Mouse (Mus musculus): Measurements from ENCODE around the gene Dpp6. TPM values are rescaled to one million over a fixed set of nuclear protein-coding genes. Genes with fewer than 3 reads are reported as not detected.

The Dpp6 gene
- total RNA-seq, 2 experiments from 2014 or later: not detected

GRCm38 (mm10) chr5:27604132-27604531 lies 787.1 kb downstream of the Dpp6 start:
- no peak for ATAC-seq (replicated peaks; ENCODE audit: low FRiP score, poor library complexity, severe bottlenecking)

DNA sequence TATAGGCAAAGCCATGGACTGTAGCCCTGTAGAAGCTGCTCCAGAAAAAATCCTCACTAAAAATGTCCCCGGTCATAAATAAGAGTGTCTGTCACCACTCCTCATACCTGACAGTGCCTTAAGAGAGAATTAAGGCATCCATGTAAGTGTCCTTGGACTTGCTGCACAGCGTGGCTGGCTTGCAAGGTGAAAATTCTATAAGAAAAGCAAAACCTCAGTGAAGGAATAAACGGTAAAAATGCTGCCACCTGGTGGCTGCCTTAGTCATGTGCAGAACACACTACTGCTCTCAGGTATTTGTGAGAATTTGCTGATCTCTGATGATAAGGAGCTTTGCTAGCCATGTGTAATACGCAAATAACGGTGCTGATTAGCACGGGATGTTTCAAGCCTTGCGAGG lies 798.8 kb downstream of the Dpp6 start:
- no peak for ATAC-seq (replicated peaks; ENCODE audit: low FRiP score, poor library complexity, severe bottlenecking)

DNA sequence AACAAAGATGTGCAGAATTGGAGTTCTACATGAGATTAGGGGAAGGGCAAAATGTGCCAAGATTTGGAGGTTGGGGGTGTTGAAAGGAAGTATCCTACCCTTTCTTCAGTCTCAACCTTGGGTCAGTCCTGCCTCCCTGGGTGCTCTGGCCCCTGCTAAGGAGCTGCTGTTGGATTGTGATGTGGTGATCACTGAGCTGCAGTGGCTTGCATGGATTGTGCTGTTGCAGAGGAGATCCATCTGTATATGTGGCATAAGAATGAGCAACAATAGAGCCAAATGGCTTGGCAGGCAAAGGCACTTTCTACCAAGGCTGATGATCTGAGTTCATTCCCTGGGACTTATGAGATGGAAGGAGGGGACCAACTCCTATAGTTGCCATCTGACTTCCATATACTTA lies 804.8 kb downstream of the Dpp6 start:
- no peak for ATAC-seq (replicated peaks; ENCODE audit: low FRiP score, poor library complexity, severe bottlenecking)

- no peak for ATAC-seq (replicated peaks; ENCODE audit: low FRiP score, poor library complexity, severe bottlenecking)
Measured at GRCm38 (mm10) chr5:27623876-27624275, 806.9 kb downstream of the Dpp6 start.

DNA sequence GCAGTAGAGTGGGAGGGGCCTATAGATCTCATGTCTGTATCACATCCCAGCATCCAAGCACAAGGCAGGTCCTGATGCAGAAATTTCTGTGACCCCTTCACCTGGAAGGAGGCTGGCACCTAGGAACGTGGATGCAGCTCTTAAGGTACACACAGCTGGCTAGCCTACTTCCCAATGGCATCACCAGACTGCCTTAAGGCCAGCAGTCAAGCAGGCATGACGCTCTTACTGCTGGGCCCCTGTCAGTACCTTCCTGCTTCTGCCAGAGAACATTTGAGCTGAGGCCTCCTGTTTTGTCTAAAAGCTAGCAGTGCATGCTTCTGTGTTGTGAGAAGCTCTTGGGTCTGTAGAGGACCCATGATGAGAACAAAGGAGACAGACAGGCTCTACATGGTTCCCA lies 815.1 kb downstream of the Dpp6 start:
- ATAC-seq (replicated peaks; ENCODE audit: low FRiP score, poor library complexity, severe bottlenecking): no peak

DNA sequence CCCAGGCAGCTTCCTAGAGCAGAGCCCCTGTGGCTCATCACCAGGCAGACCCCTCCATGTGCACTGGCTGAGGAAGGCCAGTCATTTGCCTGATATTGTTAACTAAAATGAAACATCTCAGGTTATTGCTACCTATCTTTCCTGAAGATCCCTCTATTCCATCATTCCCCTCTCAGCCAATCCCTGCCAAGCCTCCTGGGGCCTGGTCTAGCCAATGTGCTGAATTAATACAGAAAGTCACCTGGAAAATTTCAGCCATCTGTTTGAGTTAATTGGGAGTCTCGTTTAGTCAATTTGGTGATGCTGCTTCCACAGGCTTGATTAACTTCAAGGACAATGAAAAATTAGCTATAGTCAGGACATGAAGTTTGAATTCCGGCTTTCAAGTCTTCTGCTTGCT lies 818.9 kb downstream of the Dpp6 start:
- ATAC-seq (replicated peaks; ENCODE audit: low FRiP score, poor library complexity, severe bottlenecking): no peak

- ATAC-seq (replicated peaks; ENCODE audit: low FRiP score, poor library complexity, severe bottlenecking): no peak
Measured at GRCm38 (mm10) chr5:27641876-27642275, 824.9 kb downstream of the Dpp6 start.

DNA sequence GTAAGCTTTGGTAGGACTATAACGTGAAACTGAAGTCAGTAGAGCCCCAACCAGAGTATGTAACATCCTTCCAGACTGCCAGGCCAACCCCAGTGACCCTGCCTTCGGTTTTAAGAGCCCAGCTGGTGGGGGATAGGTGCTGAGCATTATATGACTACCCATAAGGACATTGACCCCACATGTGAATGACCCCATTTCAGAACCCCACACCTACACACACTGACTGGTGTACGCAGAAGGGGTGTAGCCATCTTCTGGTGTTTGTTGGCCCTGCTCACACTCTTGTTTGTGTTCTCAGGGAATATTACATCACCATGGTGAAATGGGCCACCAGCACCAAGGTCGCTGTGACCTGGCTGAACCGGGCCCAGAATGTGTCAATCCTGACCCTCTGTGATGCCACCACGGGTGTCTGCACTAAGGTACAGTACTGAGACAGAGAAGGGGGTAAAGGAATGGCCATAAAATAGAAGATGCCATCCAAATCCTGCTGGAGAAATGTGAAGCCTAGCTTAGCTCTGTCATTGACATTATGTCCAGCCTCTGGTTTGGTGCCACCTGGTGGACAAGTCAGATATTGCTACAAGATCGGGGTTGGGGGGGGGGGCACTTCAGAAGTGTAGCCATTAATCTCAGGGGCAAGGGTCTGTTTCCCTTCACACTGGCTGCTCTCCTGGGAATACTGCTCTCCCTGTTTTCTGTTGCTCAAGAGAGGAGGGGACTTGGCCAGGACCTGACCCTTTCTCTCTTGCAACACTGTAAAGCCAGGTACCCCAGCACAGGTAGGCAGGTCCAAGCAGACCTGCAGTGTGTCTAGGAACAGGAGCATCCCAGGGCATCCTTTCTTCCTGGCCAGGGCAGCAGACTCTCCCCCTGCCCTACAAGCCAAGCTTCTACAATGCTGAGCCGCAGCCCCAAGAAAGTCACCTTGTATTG lies 835.1 kb downstream of the Dpp6 start:
- ATAC-seq (replicated peaks; ENCODE audit: low FRiP score, poor library complexity, severe bottlenecking): 0 out of 2 replicates have a peak, but pooled peaks have one; percentile 56

GRCm38 (mm10) chr5:27656101-27656500 lies 839.1 kb downstream of the Dpp6 start:
- no peak for ATAC-seq (replicated peaks; ENCODE audit: low FRiP score, poor library complexity, severe bottlenecking)

DNA sequence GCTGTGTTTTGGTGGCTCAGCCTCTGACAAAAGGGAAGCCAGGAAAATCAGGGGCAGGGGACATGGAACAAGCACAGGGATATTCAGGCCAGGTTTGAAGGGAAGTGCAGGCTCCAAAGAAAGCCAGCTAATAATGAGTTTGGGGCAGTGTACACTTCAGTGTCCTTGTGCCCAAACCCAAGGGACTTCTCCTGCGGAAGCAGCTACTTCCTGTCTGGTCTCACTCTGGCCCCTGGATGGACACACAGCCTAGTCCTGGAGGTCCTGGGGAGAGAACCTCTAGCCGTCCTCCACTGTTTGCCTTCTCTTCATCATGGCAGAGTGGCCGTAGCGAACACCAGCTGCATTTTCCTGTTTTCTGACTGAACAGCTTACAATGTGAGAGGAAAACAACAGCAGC lies 840.7 kb downstream of the Dpp6 start:
- ATAC-seq (replicated peaks; ENCODE audit: low FRiP score, poor library complexity, severe bottlenecking): no peak

- no peak for ATAC-seq (replicated peaks; ENCODE audit: low FRiP score, poor library complexity, severe bottlenecking)
Measured at GRCm38 (mm10) chr5:27658165-27658564, 841.2 kb downstream of the Dpp6 start.

- ATAC-seq (replicated peaks; ENCODE audit: low FRiP score, poor library complexity, severe bottlenecking): peak; percentile 44
Measured at GRCm38 (mm10) chr5:27658569-27658968, 841.6 kb downstream of the Dpp6 start.

- no peak for ATAC-seq (replicated peaks; ENCODE audit: low FRiP score, poor library complexity, severe bottlenecking)
Measured at GRCm38 (mm10) chr5:27659019-27659418, 842.0 kb downstream of the Dpp6 start.

DNA sequence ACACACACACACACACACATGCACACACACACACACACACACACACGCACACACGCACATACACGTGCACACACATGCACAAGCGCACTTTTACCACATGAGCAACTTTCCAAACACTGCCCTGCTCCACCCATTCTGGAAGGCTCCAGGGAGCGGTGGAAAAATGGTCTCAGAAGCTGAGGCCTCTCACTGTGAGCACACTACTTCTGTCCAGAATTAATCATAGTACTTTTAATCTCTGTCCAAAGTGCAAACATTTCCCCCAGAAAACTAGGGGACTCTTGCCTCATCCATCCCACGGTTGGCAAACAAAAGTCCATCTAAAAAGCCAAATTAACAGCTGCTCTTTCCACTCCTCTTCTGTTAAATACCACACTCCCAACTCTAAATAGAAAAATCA lies 842.8 kb downstream of the Dpp6 start:
- no peak for ATAC-seq (replicated peaks; ENCODE audit: low FRiP score, poor library complexity, severe bottlenecking)

GRCm38 (mm10) chr5:27664111-27664510 lies 847.1 kb downstream of the Dpp6 start:
- ATAC-seq (replicated peaks; ENCODE audit: low FRiP score, poor library complexity, severe bottlenecking): peak; percentile 58; the same call in 1 of the 2 replicates

- no peak for ATAC-seq (replicated peaks; ENCODE audit: low FRiP score, poor library complexity, severe bottlenecking)
Measured at GRCm38 (mm10) chr5:27671487-27671886, 854.5 kb downstream of the Dpp6 start.

DNA sequence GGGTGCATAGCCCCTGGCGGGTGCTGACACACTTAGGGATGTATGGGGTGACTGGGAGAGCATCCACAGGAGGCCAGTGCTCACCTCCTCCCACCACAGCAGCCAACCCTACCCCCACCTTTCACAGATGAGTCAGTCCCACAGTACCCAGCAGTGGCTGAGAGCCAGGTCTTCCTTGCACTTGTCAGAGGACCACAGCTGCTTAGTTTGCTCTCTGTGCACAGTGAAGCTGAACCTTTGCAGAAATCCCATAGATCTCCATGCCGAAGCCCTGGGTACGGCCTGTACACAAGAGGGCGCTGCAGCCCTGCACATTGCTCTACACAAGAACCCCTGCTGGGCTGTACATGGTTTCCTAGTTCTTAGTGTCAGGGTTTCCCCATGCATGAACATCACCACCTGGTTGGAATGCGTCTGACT lies 860.3 kb downstream of the Dpp6 start:
- ATAC-seq (replicated peaks; ENCODE audit: low FRiP score, poor library complexity, severe bottlenecking): no peak; the same call in 1 of the 2 replicates

- ATAC-seq (replicated peaks; ENCODE audit: low FRiP score, poor library complexity, severe bottlenecking): no peak
Measured at GRCm38 (mm10) chr5:27679151-27679550, 862.1 kb downstream of the Dpp6 start.

DNA sequence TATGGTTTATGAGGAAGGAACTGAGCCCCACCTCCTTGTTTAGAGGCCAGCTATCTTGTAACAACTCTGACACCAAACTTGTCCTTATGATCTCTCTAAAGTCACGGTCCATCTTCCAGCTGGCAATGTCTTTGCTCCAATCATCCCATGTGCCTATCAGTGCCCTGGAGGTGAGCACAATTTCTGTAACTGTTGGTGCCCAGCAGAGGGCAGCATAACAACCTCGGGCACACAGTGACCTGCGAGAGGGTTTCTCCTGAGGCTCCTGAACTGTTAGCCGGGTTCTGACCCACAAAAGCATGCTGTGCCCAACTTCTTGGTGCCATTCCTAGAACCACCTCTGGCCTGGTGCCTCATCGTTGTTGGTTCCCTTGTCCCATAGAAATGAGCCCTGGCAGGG lies 863.5 kb downstream of the Dpp6 start:
- ATAC-seq (replicated peaks; ENCODE audit: low FRiP score, poor library complexity, severe bottlenecking): peak; percentile 88

- ATAC-seq (replicated peaks; ENCODE audit: low FRiP score, poor library complexity, severe bottlenecking): no peak
Measured at GRCm38 (mm10) chr5:27685162-27685561, 868.2 kb downstream of the Dpp6 start.

- ATAC-seq (replicated peaks; ENCODE audit: low FRiP score, poor library complexity, severe bottlenecking): no peak
Measured at GRCm38 (mm10) chr5:27685923-27686322, 868.9 kb downstream of the Dpp6 start.

GRCm38 (mm10) chr5:27687311-27687710 lies 870.3 kb downstream of the Dpp6 start:
- peak; percentile 88 for ATAC-seq (replicated peaks; ENCODE audit: low FRiP score, poor library complexity, severe bottlenecking)

All from erythroblast, adult 5-6 weeks (primary cell).